Mouse (Mus musculus): ENCODE data around the gene Nlgn1.

DNA sequence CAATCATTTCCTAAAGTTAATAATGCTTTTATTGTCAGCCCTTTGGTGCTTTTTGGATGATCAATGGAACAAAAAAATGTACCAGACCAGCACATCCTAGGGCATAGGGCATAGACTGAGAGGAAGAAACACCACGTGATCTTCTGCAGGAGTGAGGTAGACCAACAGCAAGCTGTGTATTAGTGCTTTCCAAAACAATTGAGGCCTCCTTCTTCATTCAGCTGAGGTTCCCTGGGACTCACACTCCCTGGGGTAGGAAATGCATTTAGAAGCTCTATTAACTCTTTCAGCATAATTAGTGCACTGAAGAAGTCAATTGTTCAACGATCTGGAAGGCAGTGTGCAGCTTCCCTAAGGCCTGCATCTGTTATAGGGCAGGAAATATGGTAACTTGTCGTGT, 226.7 kb downstream of the Nlgn1 start:
- TF ChIP-seq CTCF (IDR thresholded peaks at IDR 0.05) (no peak), POLR2A (IDR thresholded peaks at IDR 0.05; ENCODE audit: insufficient read depth, low read depth, low read length) (no peak), EP300 (IDR thresholded peaks at IDR 0.05; ENCODE audit: insufficient read depth, low read depth, low read length) (no peak)
